Mouse (Mus musculus): ENCODE data around the gene Sarnp.

Gene Sarnp

GRCm38 (mm10) chr10:128917400-128917799 lies 100.3 kb downstream of the Sarnp start:
- DNase-seq (ENCODE audit: low read depth, low spot score): no peak

GRCm38 (mm10) chr10:128918246-128918645 lies 101.1 kb downstream of the Sarnp start:
- peak; percentile 58 for DNase-seq (ENCODE audit: low read depth, low spot score)

GRCm38 (mm10) chr10:128919203-128919631 lies 102.1 kb downstream of the Sarnp start:
- DNase-seq (ENCODE audit: low read depth, low spot score): peak; percentile 77

- DNase-seq (ENCODE audit: low read depth, low spot score): peak; percentile 83
Observed at GRCm38 (mm10) chr10:128919966-128920365, 102.8 kb downstream of the Sarnp start.

- DNase-seq (ENCODE audit: low read depth, low spot score): peak; percentile 89
Observed at GRCm38 (mm10) chr10:128920736-128921161, 103.6 kb downstream of the Sarnp start.

GRCm38 (mm10) chr10:128921251-128921650 lies 104.1 kb downstream of the Sarnp start:
- peak; percentile 72 for DNase-seq (ENCODE audit: low read depth, low spot score)

GRCm38 (mm10) chr10:128921883-128922821 lies 105.0 kb downstream of the Sarnp start:
- peak; percentile 98 for DNase-seq (ENCODE audit: low read depth, low spot score)

GRCm38 (mm10) chr10:128922822-128923012 lies 105.6 kb downstream of the Sarnp start, which contains the start of gene Rdh5:
Rdh5 (minus strand) TSS chr10:128922888.
- DNase-seq (ENCODE audit: low read depth, low spot score): no peak

GRCm38 (mm10) chr10:128923013-128923691 lies 106.0 kb downstream of the Sarnp start:
- DNase-seq (ENCODE audit: low read depth, low spot score): peak; percentile 94

- DNase-seq (ENCODE audit: low read depth, low spot score): no peak
Observed at GRCm38 (mm10) chr10:128923935-128924334, 106.8 kb downstream of the Sarnp start, which contains the start of gene Bloc1s1. Bloc1s1 (minus strand) TSS chr10:128924035.
